31 mouse cellular contexts compared by ENCODE assay signal in genomic region chr12:16779165-16779564, GRCm38 (mm10). TPM values are rescaled to one million over a fixed set of nuclear protein-coding genes. Genes with fewer than 3 reads are reported as not detected.
DNase-seq lines count a peak whose midpoint lies in the region; ATAC-seq and TF ChIP-seq lines count a peak whose summit lies in the region.
"Had no signal": no experiment of that assay in that cellular context is flagged by ENCODE, and none has a peak within 500 bp of the region (broad histone marks: within the 10 kb centered on the region; RNA-seq: fewer than 3 reads in every experiment).

No protein-coding gene starts in this region.

- H3K9me3 ChIP-seq in CH12.LX (replicated peaks; ENCODE audit: low read length), result no peaks in the 10 kb centered on the region
- no peaks in the 10 kb centered on the region for H3K9me3 ChIP-seq in kidney, embryonic 15.5 days (replicated peaks)
- H3K9me3 ChIP-seq: embryonic facial prominence, embryonic 10.5 days; embryonic facial prominence, embryonic 13.5 days; forebrain, embryonic 10.5 days; forebrain, embryonic 13.5 days; G1E; heart, embryonic 10.5 days; heart, embryonic 13.5 days; hindbrain, embryonic 12.5 days; hindbrain, embryonic 15.5 days; intestine, embryonic 15.5 days had no signal

- DNase-seq in 3T3-L1 (ENCODE audit: low read depth, low spot score) (peak; percentile 72), CH12.LX (ENCODE audit: extremely low read depth) (no peak)
- DNase-seq in fibroblast of lung, adult 2 months (ENCODE audit: low read depth), result peak; percentile 72
- no peak for DNase-seq in heart, postnatal 36 days
- DNase-seq: adrenal gland, adult 8-10 months; adrenal gland, postnatal 36 days; cerebellum, adult 11 months; cerebellum, adult 8-10 months; cerebellum, postnatal 10 days; cerebellum, postnatal 36 days; embryo, embryonic 11 days; gastrocnemius, postnatal 10 days; gastrocnemius, postnatal 36 days; heart, adult 2 months; heart, postnatal 14 days; kidney, adult 11 months had no signal

- dilution Hi-C loops in CH12.LX (cut with MboI; ENCODE audit: extremely low pct_ligation_motif_present, extremely low pct_unique_long_range_greater_than_20kb, low sequenced_read_pairs), result no loop called here

- H3K27ac ChIP-seq in CH12.LX (ENCODE audit: insufficient read depth, low read depth), result no peak overlapping the region
- H3K27ac ChIP-seq in kidney, embryonic 15.5 days, result no peak overlapping the region
- H3K27ac ChIP-seq: embryonic facial prominence, embryonic 10.5 days; embryonic facial prominence, embryonic 13.5 days; forebrain, embryonic 10.5 days; forebrain, embryonic 13.5 days; heart, adult 2 months; heart, embryonic 10.5 days; heart, embryonic 13.5 days; hindbrain, embryonic 12.5 days; hindbrain, embryonic 15.5 days; intestine, embryonic 15.5 days had no signal

- TF ChIP-seq POLR2A in CH12.LX (IDR thresholded peaks at IDR 0.05; ENCODE audit: low read depth, low read length), result no peak

- intact Hi-C loops in heart, postnatal 36 days (cut with DNase I), result no loop called here

- WGBS in kidney, embryonic 15.5 days, result 76% methylated on average over 2 of the region's 2 CpGs

- TF ChIP-seq RAD21 in CH12.LX (IDR thresholded peaks at IDR 0.05; ENCODE audit: low read depth, low read length), result no peak

- H3K4me3 ChIP-seq in CH12.LX (replicated peaks in 1 of 3; ENCODE audit: low read depth in 2 of 3, low read length in 2 of 3, poor library complexity in 1 of 3), result no peak overlapping the region
- no peak overlapping the region for H3K4me3 ChIP-seq in kidney, embryonic 15.5 days (replicated peaks)
- H3K4me3 ChIP-seq: embryonic facial prominence, embryonic 10.5 days; embryonic facial prominence, embryonic 13.5 days; erythroblast, embryonic 14.5 days; forebrain, embryonic 10.5 days; forebrain, embryonic 13.5 days; heart, adult 2 months; heart, embryonic 10.5 days; heart, embryonic 13.5 days; hindbrain, embryonic 12.5 days; hindbrain, embryonic 15.5 days; intestine, embryonic 15.5 days had no signal

- peaks cover 0 to 7% of the 10 kb centered on the region in 2 experiments; a peak in 1 of 4 replicates for H3K4me1 ChIP-seq in CH12.LX (ENCODE audit: control insufficient read depth in 1 of 2, insufficient read depth in 2 of 2)
- H3K4me1 ChIP-seq in kidney, embryonic 15.5 days, result peaks cover 16% of the 10 kb centered on the region
- H3K4me1 ChIP-seq: embryonic facial prominence, embryonic 10.5 days; embryonic facial prominence, embryonic 13.5 days; forebrain, embryonic 13.5 days; hindbrain, embryonic 12.5 days; hindbrain, embryonic 15.5 days had no signal

- no peaks in the 10 kb centered on the region for H3K27me3 ChIP-seq in CH12.LX (replicated peaks)
- H3K27me3 ChIP-seq in kidney, embryonic 15.5 days, result no peaks in the 10 kb centered on the region
- H3K27me3 ChIP-seq: embryonic facial prominence, embryonic 13.5 days; forebrain, embryonic 13.5 days; heart, embryonic 13.5 days; hindbrain, embryonic 12.5 days; hindbrain, embryonic 15.5 days; intestine, embryonic 15.5 days had no signal

- no peak overlapping the region for H3K4me2 ChIP-seq in CH12.LX (ENCODE audit: insufficient read depth, low read depth, poor library complexity, severe bottlenecking)
- H3K4me2 ChIP-seq in kidney, embryonic 15.5 days, result no peak overlapping the region
- H3K4me2 ChIP-seq: embryonic facial prominence, embryonic 13.5 days; forebrain, embryonic 13.5 days; heart, embryonic 13.5 days; hindbrain, embryonic 12.5 days; hindbrain, embryonic 15.5 days; intestine, embryonic 15.5 days had no signal

- TF ChIP-seq EP300 in CH12.LX (IDR thresholded peaks at IDR 0.05; ENCODE audit: low read length), result no peak

- no peak for TF ChIP-seq CTCF in CH12.LX (conservative IDR thresholded peaks at IDR 0.05 in 1 of 2, IDR thresholded peaks at IDR 0.05 in 1 of 2; ENCODE audit: low read depth in 2 of 2, low read length in 2 of 2)

- H3K79me2 ChIP-seq in CH12.LX (replicated peaks; ENCODE audit: control insufficient read depth, extremely low read depth, insufficient read depth, poor library complexity, severe bottlenecking), result no peaks in the 10 kb centered on the region

- ATAC-seq in inflammation-experienced regulatory T-cells, adult 6 months, result no peak
- no peak for ATAC-seq in kidney, embryonic 15.5 days (replicated peaks; ENCODE audit: low FRiP score)
- ATAC-seq: forebrain, embryonic 13.5 days; forebrain, embryonic 16.5 days; intestine, embryonic 15.5 days had no signal

- H3K9ac ChIP-seq in CH12.LX (ENCODE audit: insufficient read depth, low read depth), result no peak overlapping the region
- H3K9ac ChIP-seq in kidney, embryonic 15.5 days, result no peak overlapping the region
- H3K9ac ChIP-seq: embryonic facial prominence, embryonic 13.5 days; forebrain, embryonic 13.5 days; heart, embryonic 13.5 days; hindbrain, embryonic 12.5 days; hindbrain, embryonic 15.5 days; intestine, embryonic 15.5 days had no signal

- in situ Hi-C loops in CH12.LX (cut with MboI; ENCODE audit: low pct_ligation_motif_present, low pct_unique_long_range_greater_than_20kb, low sequenced_read_pairs), result no loop called here

- H3K36me3 ChIP-seq in CH12.LX (replicated peaks in 1 of 2; ENCODE audit: control insufficient read depth in 1 of 2, insufficient read depth in 1 of 2, low read length in 1 of 2), result no peaks in the 10 kb centered on the region
- H3K36me3 ChIP-seq in kidney, embryonic 15.5 days, result no peaks in the 10 kb centered on the region
- H3K36me3 ChIP-seq: embryonic facial prominence, embryonic 13.5 days; G1E; heart, embryonic 10.5 days; heart, embryonic 13.5 days; hindbrain, embryonic 12.5 days; hindbrain, embryonic 15.5 days; intestine, embryonic 15.5 days had no signal

TF ChIP-seq in CH12.LX, 34 proteins besides CTCF, POLR2A, EP300 and RAD21:
- TF ChIP-seq BHLHE40 (IDR thresholded peaks at IDR 0.05; ENCODE audit: low read depth, low read length), result 0 out of 2 replicates have a peak, but pooled peaks have one; percentile 13
- TF ChIP-seq ZMIZ1 (IDR thresholded peaks at IDR 0.05; ENCODE audit: low read depth, low read length), result no peak
TF ChIP-seq in CH12.LX: peak in this region for 1.

RNA-seq across cellular contexts. Expression of gene Greb1, which starts 21.5 kb away (rescaled TPM):
- total RNA-seq in CH12.LX (2012; rRNA removed) (not detected in 2 replicates), CH12.LX (2014; rRNA removed) (not detected in 2 replicates)
- polyA plus RNA-seq in CH12.LX (2012; ENCODE audit: insufficient read length, low read depth), result not detected in 2 replicates
- under 1 TPM; 0.33 TPM for total RNA-seq in heart, postnatal 36 days (2021)
- polyA plus RNA-seq in inflammation-experienced regulatory T-cells, adult 6 months (2017; shearing (Covaris generic)), result 1 to 10 TPM in 1 of 3 experiments, under 1 TPM in 1, not detected in 1; 0.36 to 1.1 TPM
- polyA plus RNA-seq in kidney, embryonic 15.5 days (2015; fragmentation: Nextera tagmentation; extraction: Ambion mirVana), result 4.3 and 6.1 TPM in 2 replicates
- total RNA-seq: hematopoietic stem cell, adult 5-6 weeks had no signal
- polyA plus RNA-seq: erythroblast, embryonic 14.5 days; G1E had no signal

RNA-seq across cellular contexts. Expression of gene E2f6, which starts 31.6 kb away (rescaled TPM):
- total RNA-seq in CH12.LX (2012; rRNA removed) (9.3 and 12.5 TPM in 2 replicates), CH12.LX (2014; rRNA removed) (17.5 and 20.0 TPM in 2 replicates)
- polyA plus RNA-seq in CH12.LX (2012; ENCODE audit: insufficient read length, low read depth), result 30.2 and 36.1 TPM in 2 replicates
- total RNA-seq in heart, postnatal 36 days (2021), result 10 to 100 TPM; 72.1 to 74.7 TPM
- polyA plus RNA-seq in inflammation-experienced regulatory T-cells, adult 6 months (2017; shearing (Covaris generic)), result 1 to 10 TPM; 3.0 to 5.1 (median 5.0) TPM
- 44.5 and 46.5 TPM in 2 replicates for polyA plus RNA-seq in kidney, embryonic 15.5 days (2015; fragmentation: Nextera tagmentation; extraction: Ambion mirVana)

Comparison
In these comparisons a context has a peak if more than half of its experiments do, and no peak if none do; other contexts are left out.
1. DNase-seq: peak in 3T3-L1 (single experiment) and fibroblast of lung, adult 2 months (single experiment); none in CH12.LX (single experiment) and heart, postnatal 36 days (0 of 2).